Comparison of ENCODE assay signal across 10 mouse cellular contexts in genomic region chr19:3674122-3674855, GRCm38 (mm10). TPM values are rescaled to one million over a fixed set of nuclear protein-coding genes. Genes with fewer than 3 reads are reported as not detected.
A peak's percentile ranks its signal among the peaks of the same experiment; 100 is the strongest.
DNase-seq lines count a peak whose midpoint lies in the region; ATAC-seq and TF ChIP-seq lines count a peak whose summit lies in the region.
"Had no signal": no experiment of that assay in that cellular context is flagged by ENCODE, and none has a peak within 500 bp of the region (broad histone marks: within the 10 kb centered on the region; RNA-seq: fewer than 3 reads in every experiment).

No protein-coding gene starts in this region.

- no peak for TF ChIP-seq CTCF in heart, adult 2 months (IDR thresholded peaks at IDR 0.05)
- TF ChIP-seq CTCF in kidney, postnatal 0 days (IDR thresholded peaks at IDR 0.05; ENCODE audit: low read depth): no peak

- intact Hi-C loops in heart, adult 2 months (cut with DNase I): no loop called here
- intact Hi-C loops in left cerebral cortex, postnatal 4 days (cut with DNase I): no loop called here

- H3K4me1 ChIP-seq in heart, adult 2 months (ENCODE audit: control insufficient read depth, insufficient read depth, low read length): peaks cover 24% of the 10 kb centered on the region
- H3K4me1 ChIP-seq in heart, embryonic 10.5 days: peaks cover 12% of the 10 kb centered on the region
- peaks cover 14% of the 10 kb centered on the region; the same call in 1 of the 2 replicates for H3K4me1 ChIP-seq in kidney, postnatal 0 days (replicated peaks; ENCODE audit: insufficient read depth, low read length)

- DNase-seq in heart, adult 2 months: peak; percentile 70 to 84
- DNase-seq in heart, embryonic 10.5 days (ENCODE audit: low spot score): no peak
- peak; percentile 54 to 66 for DNase-seq in gastrocnemius, adult 8-10 months (ENCODE audit: low spot score in 2 of 2)
- peak; percentile 39 for DNase-seq in kidney, postnatal 0 days (ENCODE audit: low spot score)
- peak; percentile 84 for DNase-seq in lung, postnatal 36 days
- DNase-seq in left cerebral cortex, postnatal 4 days: no peak
- no peak for DNase-seq in T-cell, adult 2 months (ENCODE audit: low spot score)

- H3K36me3 ChIP-seq in heart, adult 2 months (ENCODE audit: control insufficient read depth, insufficient read depth, low read length): no peaks in the 10 kb centered on the region
- peaks cover 36% of the 10 kb centered on the region for H3K36me3 ChIP-seq in heart, embryonic 10.5 days
- H3K36me3 ChIP-seq in kidney, postnatal 0 days (ENCODE audit: insufficient read depth, low read length): no peaks in the 10 kb centered on the region

- H3K4me3 ChIP-seq in heart, adult 2 months: no peak overlapping the region
- no peak overlapping the region for H3K4me3 ChIP-seq in heart, embryonic 10.5 days
- no peak overlapping the region for H3K4me3 ChIP-seq in kidney, postnatal 0 days (replicated peaks; ENCODE audit: low read depth, low read length)
- H3K4me3 ChIP-seq: hindbrain, embryonic 13.5 days had no signal

- no peaks in the 10 kb centered on the region for H3K27me3 ChIP-seq in heart, adult 2 months (ENCODE audit: control insufficient read depth, insufficient read depth, low read length)
- H3K27me3 ChIP-seq in heart, embryonic 10.5 days (ENCODE audit: insufficient read depth, poor library complexity, severe bottlenecking): no peaks in the 10 kb centered on the region
- H3K27me3 ChIP-seq in kidney, postnatal 0 days (ENCODE audit: insufficient read depth, low read length): no peaks in the 10 kb centered on the region
- H3K27me3 ChIP-seq: CH12.LX; hindbrain, embryonic 13.5 days had no signal

- H3K9ac ChIP-seq in heart, adult 2 months (ENCODE audit: low read depth, low read length): no peak overlapping the region
- no peak overlapping the region for H3K9ac ChIP-seq in kidney, postnatal 0 days (ENCODE audit: low read depth, low read length)
- H3K9ac ChIP-seq: hindbrain, embryonic 13.5 days had no signal

- no peak; the same call in 1 of the 2 replicates for ATAC-seq in kidney, postnatal 0 days (replicated peaks; ENCODE audit: low FRiP score, low read depth)
- ATAC-seq in cerebellum, adult (ENCODE audit: insufficient number of reproducible peaks, low FRiP score, low TSS enrichment): no peak

- TF ChIP-seq POLR2A in heart, adult 2 months (IDR thresholded peaks at IDR 0.05; ENCODE audit: insufficient read depth, low read depth, low read length): no peak

- 33% methylated on average over 8 of the region's 8 CpGs for WGBS in heart, adult 2 months
- 88% methylated on average over 8 of the region's 8 CpGs for WGBS in heart, embryonic 10.5 days
- 71% methylated on average over 8 of the region's 8 CpGs for WGBS in kidney, postnatal 0 days

- H3K27ac ChIP-seq in heart, adult 2 months: peak overlapping the region; percentile 64
- H3K27ac ChIP-seq in heart, embryonic 10.5 days: no peak overlapping the region; the same call in 1 of the 2 replicates
- peak overlapping the region; percentile 50 for H3K27ac ChIP-seq in kidney, postnatal 0 days
- H3K27ac ChIP-seq: hindbrain, embryonic 13.5 days had no signal

- no peak for TF ChIP-seq EP300 in heart, adult 2 months (IDR thresholded peaks at IDR 0.05; ENCODE audit: insufficient read depth, low read depth, low read length)

- H3K4me2 ChIP-seq in kidney, postnatal 0 days (ENCODE audit: low read length): no peak overlapping the region
- H3K4me2 ChIP-seq: hindbrain, embryonic 13.5 days had no signal

- H3K79me2 ChIP-seq in heart, adult 2 months (replicated peaks; ENCODE audit: control insufficient read depth, insufficient read depth, low read length): peaks cover 13% of the 10 kb centered on the region

- 0 out of 2 replicates have a peak, but pooled peaks cover 3% of the 10 kb centered on the region for H3K9me3 ChIP-seq in heart, embryonic 10.5 days
- no peaks in the 10 kb centered on the region for H3K9me3 ChIP-seq in kidney, postnatal 0 days (replicated peaks; ENCODE audit: low read length)

RNA-seq across cellular contexts. Expression of gene Lrp5, which starts 12.1 kb away (rescaled TPM):
- 10 to 100 TPM; 52.2 to 56.5 TPM for total RNA-seq in heart, adult 2 months (2021)
- polyA plus RNA-seq in heart, adult 2 months (2012; rRNA removed): 35.0 and 36.3 TPM in 2 replicates
- 4.1 and 5.2 TPM in 2 replicates for polyA plus RNA-seq in heart, embryonic 10.5 days (2016; fragmentation: Nextera tagmentation; extraction: Ambion mirVana)
- total RNA-seq in gastrocnemius, adult 8-10 months (2022): 10 to 100 TPM; 18.5 to 23.0 (median 19.6) TPM
- polyA plus RNA-seq in kidney, postnatal 0 days (2015; fragmentation: Nextera tagmentation; extraction: Ambion mirVana): 3.3 and 3.5 TPM in 2 replicates
- 10 to 100 TPM; 11.9 to 13.2 TPM for total RNA-seq in left cerebral cortex, postnatal 4 days (2021)

RNA-seq across cellular contexts. Expression of gene 1810055G02Rik, which starts 33.8 kb away (rescaled TPM):
- total RNA-seq in heart, adult 2 months (2021): 1 to 10 TPM; 8.1 to 8.3 TPM
- 17.9 and 23.3 TPM in 2 replicates for polyA plus RNA-seq in heart, adult 2 months (2012; rRNA removed)
- 34.5 and 38.8 TPM in 2 replicates for polyA plus RNA-seq in heart, embryonic 10.5 days (2016; fragmentation: Nextera tagmentation; extraction: Ambion mirVana)
- 1 to 10 TPM; 6.4 to 9.8 (median 7.9) TPM for total RNA-seq in gastrocnemius, adult 8-10 months (2022)
- 27.3 and 29.1 TPM in 2 replicates for polyA plus RNA-seq in kidney, postnatal 0 days (2015; fragmentation: Nextera tagmentation; extraction: Ambion mirVana)
- total RNA-seq in left cerebral cortex, postnatal 4 days (2021): 10 to 100 TPM; 38.8 to 40.6 TPM

Comparison
In these comparisons a context has a peak if more than half of its experiments do, and no peak if none do; other contexts are left out.
1. DNase-seq: peak in heart, adult 2 months (2 of 2), gastrocnemius, adult 8-10 months (2 of 2), kidney, postnatal 0 days (single experiment) and lung, postnatal 36 days (single experiment); none in heart, embryonic 10.5 days (single experiment), left cerebral cortex, postnatal 4 days (single experiment) and T-cell, adult 2 months (single experiment).